Mouse (Mus musculus) testis, adult 2 months (tissue): ENCODE measurements around the gene Kcnmb4. TPM values are rescaled to one million over a fixed set of nuclear protein-coding genes. Genes with fewer than 3 reads are reported as not detected.

ENCODE experiments used
- H3K27ac ChIP-seq: fragments of 200-500 bp; 2 replicates; pipeline ENCODE4 v1.5.1; 2012; ENCODE audit warnings: low read depth, low read length; ENCODE audit not compliant: control insufficient read depth, insufficient read depth
- H3K27me3 ChIP-seq: fragments of 200-500 bp; 2 replicates; pipeline ENCODE4 v1.6.1; 2012; ENCODE audit warnings: mild to moderate bottlenecking, low read length, moderate library complexity; ENCODE audit not compliant: control insufficient read depth, insufficient read depth
- H3K36me3 ChIP-seq: fragments of 200-500 bp; 2 replicates; pipeline ENCODE4 v1.6.1; 2012; ENCODE audit warnings: mild to moderate bottlenecking, low read length; ENCODE audit not compliant: control insufficient read depth, insufficient read depth
- H3K4me1 ChIP-seq: fragments of 200-500 bp; 2 replicates; pipeline ENCODE4 v1.6.1; 2012; ENCODE audit warnings: low read length; ENCODE audit not compliant: control insufficient read depth, insufficient read depth
- H3K4me3 ChIP-seq: fragments of 200-500 bp; 2 replicates; pipeline ENCODE4 v1.5.1; 2012; ENCODE audit warnings: low read depth, mild to moderate bottlenecking, low read length, moderate library complexity, mixed read lengths; ENCODE audit not compliant: control insufficient read depth
- CTCF ChIP-seq: fragments of 200-500 bp; IDR thresholded peaks from 2 replicates; pipeline ENCODE4 v1.5.1; 2012; ENCODE audit warnings: low read depth, mild to moderate bottlenecking, inconsistent platforms, low read length, moderate library complexity; ENCODE audit not compliant: control insufficient read depth, insufficient read depth, insufficient replicate concordance
- POLR2A ChIP-seq: fragments of 200-500 bp; IDR thresholded peaks from 2 replicates; pipeline ENCODE4 v1.6.1; 2012; ENCODE audit warnings: low read depth, mild to moderate bottlenecking, inconsistent platforms, low read length, moderate library complexity; ENCODE audit not compliant: control insufficient read depth
- polyA plus RNA-seq: library from polyadenylated mRNA; depleted of rRNA; stranded (reverse); fragments of >200 nt; gene quantifications from 2 replicates; pipeline ENCODE4 v1.2.3, GENCODE M21; 2012; rRNA removed

Kcnmb4 gene
- polyA plus RNA-seq, 1 experiment = 145 TPM

GRCm38 (mm10) chr10:116388840-116389239 is 84.8 kb downstream of the Kcnmb4 start:
- Histone ChIP-seq H3K27ac (no peak overlapping the region), H3K27me3 (no peaks in the 10 kb centered on the region), H3K4me1 (no peaks in the 10 kb centered on the region), H3K4me3 (no peak overlapping the region), H3K36me3 (no peaks in the 10 kb centered on the region)
- TF ChIP-seq CTCF = no peak
- TF ChIP-seq POLR2A = no peak

GRCm38 (mm10) chr10:116386391-116386885 is 87.2 kb downstream of the Kcnmb4 start:
- no peaks in the 10 kb centered on the region for H3K27me3 ChIP-seq

GRCm38 (mm10) chr10:116384401-116384800 is 89.3 kb downstream of the Kcnmb4 start:
- no peaks in the 10 kb centered on the region for H3K4me1 ChIP-seq
- H3K27ac ChIP-seq = no peak overlapping the region
- H3K36me3 ChIP-seq = no peaks in the 10 kb centered on the region
- H3K4me3 ChIP-seq = no peak overlapping the region
- H3K27me3 ChIP-seq = no peaks in the 10 kb centered on the region
- TF ChIP-seq POLR2A = no peak
- TF ChIP-seq CTCF = no peak

More at GRCm38 (mm10) chr10:116386391-116386885, 87.2 kb downstream of the Kcnmb4 start:
- H3K36me3 ChIP-seq = no peaks in the 10 kb centered on the region
- H3K4me3 ChIP-seq = no peak overlapping the region
- no peaks in the 10 kb centered on the region for H3K4me1 ChIP-seq
- H3K27ac ChIP-seq = no peak overlapping the region
- TF ChIP-seq CTCF = no peak
- no peak for TF ChIP-seq POLR2A

GRCm38 (mm10) chr10:116382826-116383685 is 90.6 kb downstream of the Kcnmb4 start:
- no peaks in the 10 kb centered on the region for H3K27me3 ChIP-seq
- TF ChIP-seq CTCF (no peak), POLR2A (no peak)

GRCm38 (mm10) chr10:116376853-116377252 is 96.8 kb downstream of the Kcnmb4 start:
- Histone ChIP-seq H3K36me3 (no peaks in the 10 kb centered on the region), H3K4me1 (no peaks in the 10 kb centered on the region), H3K27ac (no peak overlapping the region), H3K27me3 (no peaks in the 10 kb centered on the region), H3K4me3 (no peak overlapping the region)
- TF ChIP-seq POLR2A (no peak), CTCF (no peak)

More at GRCm38 (mm10) chr10:116382826-116383685, 90.6 kb downstream of the Kcnmb4 start:
- Histone ChIP-seq H3K27ac (no peak overlapping the region), H3K36me3 (no peaks in the 10 kb centered on the region), H3K4me1 (no peaks in the 10 kb centered on the region), H3K4me3 (no peak overlapping the region)

GRCm38 (mm10) chr10:116374111-116374510 is 99.6 kb downstream of the Kcnmb4 start:
- Histone ChIP-seq H3K36me3 (no peaks in the 10 kb centered on the region), H3K27ac (no peak overlapping the region), H3K27me3 (no peaks in the 10 kb centered on the region), H3K4me3 (no peak overlapping the region), H3K4me1 (no peaks in the 10 kb centered on the region)
- TF ChIP-seq CTCF (no peak), POLR2A (no peak)

GRCm38 (mm10) chr10:116370991-116371725 is 102.5 kb downstream of the Kcnmb4 start:
- no peaks in the 10 kb centered on the region for H3K4me1 ChIP-seq
- no peak overlapping the region for H3K4me3 ChIP-seq
- no peak overlapping the region for H3K27ac ChIP-seq
- no peaks in the 10 kb centered on the region for H3K36me3 ChIP-seq
- TF ChIP-seq POLR2A (no peak), CTCF (no peak)
- H3K27me3 ChIP-seq = no peaks in the 10 kb centered on the region

Other genes starting within 250 kb of the Kcnmb4 start
- 0.91 and 1.0 TPM in 2 replicates for gene Ptprb, start 198.4 kb downstream of the Kcnmb4 start, polyA plus RNA-seq
- gene Cnot2, start 107.6 kb upstream of the Kcnmb4 start, polyA plus RNA-seq = 39.6 and 41.9 TPM in 2 replicates